Mouse (Mus musculus): ENCODE results near the gene Anapc15-ps. TPM values are rescaled to one million over a fixed set of nuclear protein-coding genes. Genes with fewer than 3 reads are reported as not detected.

The Anapc15-ps gene
- polyA plus RNA-seq, 1 experiment from 2014 or later: not detected

GRCm38 (mm10) chr10:95712221-95712620, 39.0 kb upstream of the Anapc15-ps start:
- H3K9me3 ChIP-seq (ENCODE audit: control insufficient read depth, low read length): no peaks in the 10 kb centered on the region
- peak overlapping the region in 1 of 2 experiments; percentile 41; a peak in 2 of 4 replicates for H3K27ac ChIP-seq (replicated peaks in 1 of 2; ENCODE audit: control insufficient read depth in 1 of 2, insufficient read depth in 1 of 2, low read depth in 2 of 2, low read length in 2 of 2)
- H3K4me2 ChIP-seq (ENCODE audit: low read length): no peak overlapping the region
- ATAC-seq (ENCODE audit: insufficient number of reproducible peaks, insufficient read depth, low FRiP score, low read depth): no peak
- WGBS: 68% methylated on average over 6 of the region's 6 CpGs
- peaks cover 5 to 14% of the 10 kb centered on the region in 2 experiments for H3K4me1 ChIP-seq (ENCODE audit: control insufficient read depth in 2 of 2, insufficient read depth in 2 of 2, low read length in 2 of 2)
- no peaks in the 10 kb centered on the region for H3K36me3 ChIP-seq (ENCODE audit: control insufficient read depth, insufficient read depth, low read length)
- H3K9ac ChIP-seq (ENCODE audit: low read length): no peak overlapping the region
- no peaks in the 10 kb centered on the region for H3K27me3 ChIP-seq (ENCODE audit: control insufficient read depth, insufficient read depth, low read length)
- H3K4me3 ChIP-seq (ENCODE audit: control insufficient read depth in 1 of 2, insufficient read depth in 1 of 2, low read depth in 1 of 2, low read length in 2 of 2): no peak overlapping the region

- no peak overlapping the region for H3K4me2 ChIP-seq (ENCODE audit: low read length)
- ATAC-seq (ENCODE audit: insufficient number of reproducible peaks, insufficient read depth, low FRiP score, low read depth): no peak
- H3K36me3 ChIP-seq (ENCODE audit: control insufficient read depth, insufficient read depth, low read length): no peaks in the 10 kb centered on the region
- H3K27me3 ChIP-seq (ENCODE audit: control insufficient read depth, insufficient read depth, low read length): no peaks in the 10 kb centered on the region
- no peak overlapping the region for H3K4me3 ChIP-seq (ENCODE audit: control insufficient read depth in 1 of 2, insufficient read depth in 1 of 2, low read depth in 1 of 2, low read length in 2 of 2)
- no peak overlapping the region for H3K9ac ChIP-seq (ENCODE audit: low read length)
- peaks cover 5 to 14% of the 10 kb centered on the region in 2 experiments for H3K4me1 ChIP-seq (ENCODE audit: control insufficient read depth in 2 of 2, insufficient read depth in 2 of 2, low read length in 2 of 2)
- WGBS: 73% methylated on average over 8 of the region's 8 CpGs
- no peak overlapping the region for H3K27ac ChIP-seq (replicated peaks in 1 of 2; ENCODE audit: control insufficient read depth in 1 of 2, insufficient read depth in 1 of 2, low read depth in 2 of 2, low read length in 2 of 2)
- no peaks in the 10 kb centered on the region for H3K9me3 ChIP-seq (ENCODE audit: control insufficient read depth, low read length)
Observed at GRCm38 (mm10) chr10:95709903-95710660, 36.8 kb upstream of the Anapc15-ps start.

GRCm38 (mm10) chr10:95709143-95709880, 36.1 kb upstream of the Anapc15-ps start:
- H3K4me1 ChIP-seq (ENCODE audit: control insufficient read depth in 2 of 2, insufficient read depth in 2 of 2, low read length in 2 of 2): peaks cover 5 to 14% of the 10 kb centered on the region in 2 experiments
- ATAC-seq (ENCODE audit: insufficient number of reproducible peaks, insufficient read depth, low FRiP score, low read depth): no peak
- H3K4me3 ChIP-seq (ENCODE audit: control insufficient read depth in 1 of 2, insufficient read depth in 1 of 2, low read depth in 1 of 2, low read length in 2 of 2): no peak overlapping the region
- no peaks in the 10 kb centered on the region for H3K36me3 ChIP-seq (ENCODE audit: control insufficient read depth, insufficient read depth, low read length)
- 66% methylated on average over 10 of the region's 10 CpGs for WGBS
- H3K9ac ChIP-seq (ENCODE audit: low read length): no peak overlapping the region
- no peak overlapping the region for H3K27ac ChIP-seq (replicated peaks in 1 of 2; ENCODE audit: control insufficient read depth in 1 of 2, insufficient read depth in 1 of 2, low read depth in 2 of 2, low read length in 2 of 2)
- H3K9me3 ChIP-seq (ENCODE audit: control insufficient read depth, low read length): no peaks in the 10 kb centered on the region
- no peak overlapping the region for H3K4me2 ChIP-seq (ENCODE audit: low read length)
- no peaks in the 10 kb centered on the region for H3K27me3 ChIP-seq (ENCODE audit: control insufficient read depth, insufficient read depth, low read length)

GRCm38 (mm10) chr10:95708001-95708400, 34.8 kb upstream of the Anapc15-ps start:
- Histone ChIP-seq H3K36me3 (ENCODE audit: control insufficient read depth, insufficient read depth, low read length) (no peaks in the 10 kb centered on the region), H3K9me3 (ENCODE audit: control insufficient read depth, low read length) (no peaks in the 10 kb centered on the region), H3K4me1 (ENCODE audit: control insufficient read depth in 2 of 2, insufficient read depth in 2 of 2, low read length in 2 of 2) (peaks cover 5 to 14% of the 10 kb centered on the region in 2 experiments), H3K9ac (ENCODE audit: low read length) (no peak overlapping the region), H3K4me2 (ENCODE audit: low read length) (no peak overlapping the region), H3K27me3 (ENCODE audit: control insufficient read depth, insufficient read depth, low read length) (no peaks in the 10 kb centered on the region), H3K4me3 (ENCODE audit: control insufficient read depth in 1 of 2, insufficient read depth in 1 of 2, low read depth in 1 of 2, low read length in 2 of 2) (no peak overlapping the region), H3K27ac (replicated peaks in 1 of 2; ENCODE audit: control insufficient read depth in 1 of 2, insufficient read depth in 1 of 2, low read depth in 2 of 2, low read length in 2 of 2) (peak overlapping the region; percentile 2 to 52; a peak in 2 of 4 replicates)
- ATAC-seq (ENCODE audit: insufficient number of reproducible peaks, insufficient read depth, low FRiP score, low read depth): no peak; the same call in 1 of the 2 replicates
- 47% methylated on average over 5 of the region's 5 CpGs for WGBS

- WGBS: 84% methylated on average over 9 of the region's 9 CpGs
Observed at GRCm38 (mm10) chr10:95706867-95707266, 33.6 kb upstream of the Anapc15-ps start.

GRCm38 (mm10) chr10:95705747-95706146, 32.5 kb upstream of the Anapc15-ps start:
- WGBS: 74% methylated on average over 3 of the region's 3 CpGs
- Histone ChIP-seq H3K36me3 (ENCODE audit: control insufficient read depth, insufficient read depth, low read length) (no peaks in the 10 kb centered on the region), H3K9ac (ENCODE audit: low read length) (no peak overlapping the region), H3K4me1 (ENCODE audit: control insufficient read depth in 2 of 2, insufficient read depth in 2 of 2, low read length in 2 of 2) (peaks cover 5 to 10% of the 10 kb centered on the region in 2 experiments), H3K4me3 (ENCODE audit: control insufficient read depth in 1 of 2, insufficient read depth in 1 of 2, low read depth in 1 of 2, low read length in 2 of 2) (no peak overlapping the region), H3K4me2 (ENCODE audit: low read length) (no peak overlapping the region), H3K27ac (replicated peaks in 1 of 2; ENCODE audit: control insufficient read depth in 1 of 2, insufficient read depth in 1 of 2, low read depth in 2 of 2, low read length in 2 of 2) (no peak overlapping the region), H3K9me3 (ENCODE audit: control insufficient read depth, low read length) (no peaks in the 10 kb centered on the region), H3K27me3 (ENCODE audit: control insufficient read depth, insufficient read depth, low read length) (no peaks in the 10 kb centered on the region)
- no peak for ATAC-seq (ENCODE audit: insufficient number of reproducible peaks, insufficient read depth, low FRiP score, low read depth)

More at GRCm38 (mm10) chr10:95706867-95707266, 33.6 kb upstream of the Anapc15-ps start:
- Histone ChIP-seq H3K4me2 (ENCODE audit: low read length) (no peak overlapping the region), H3K36me3 (ENCODE audit: control insufficient read depth, insufficient read depth, low read length) (no peaks in the 10 kb centered on the region), H3K9me3 (ENCODE audit: control insufficient read depth, low read length) (no peaks in the 10 kb centered on the region), H3K27ac (replicated peaks in 1 of 2; ENCODE audit: control insufficient read depth in 1 of 2, insufficient read depth in 1 of 2, low read depth in 2 of 2, low read length in 2 of 2) (no peak overlapping the region), H3K9ac (ENCODE audit: low read length) (no peak overlapping the region), H3K4me1 (ENCODE audit: control insufficient read depth in 2 of 2, insufficient read depth in 2 of 2, low read length in 2 of 2) (peaks cover 5 to 10% of the 10 kb centered on the region in 2 experiments), H3K4me3 (ENCODE audit: control insufficient read depth in 1 of 2, insufficient read depth in 1 of 2, low read depth in 1 of 2, low read length in 2 of 2) (no peak overlapping the region), H3K27me3 (ENCODE audit: control insufficient read depth, insufficient read depth, low read length) (no peaks in the 10 kb centered on the region)
- ATAC-seq (ENCODE audit: insufficient number of reproducible peaks, insufficient read depth, low FRiP score, low read depth): no peak

- H3K9me3 ChIP-seq (ENCODE audit: control insufficient read depth, low read length): no peaks in the 10 kb centered on the region
- no peaks in the 10 kb centered on the region for H3K36me3 ChIP-seq (ENCODE audit: control insufficient read depth, insufficient read depth, low read length)
- 83% methylated on average over 6 of the region's 6 CpGs for WGBS
- no peak overlapping the region for H3K27ac ChIP-seq (replicated peaks in 1 of 2; ENCODE audit: control insufficient read depth in 1 of 2, insufficient read depth in 1 of 2, low read depth in 2 of 2, low read length in 2 of 2)
- no peaks in the 10 kb centered on the region for H3K27me3 ChIP-seq (ENCODE audit: control insufficient read depth, insufficient read depth, low read length)
- peaks cover 5 to 10% of the 10 kb centered on the region in 2 experiments for H3K4me1 ChIP-seq (ENCODE audit: control insufficient read depth in 2 of 2, insufficient read depth in 2 of 2, low read length in 2 of 2)
- H3K9ac ChIP-seq (ENCODE audit: low read length): no peak overlapping the region
- H3K4me2 ChIP-seq (ENCODE audit: low read length): no peak overlapping the region
- no peak overlapping the region for H3K4me3 ChIP-seq (ENCODE audit: control insufficient read depth in 1 of 2, insufficient read depth in 1 of 2, low read depth in 1 of 2, low read length in 2 of 2)
- ATAC-seq (ENCODE audit: insufficient number of reproducible peaks, insufficient read depth, low FRiP score, low read depth): no peak
Observed at GRCm38 (mm10) chr10:95704847-95705246, 31.6 kb upstream of the Anapc15-ps start.

All from heart, embryonic 14.5 days (tissue).